Mouse (Mus musculus) kidney, adult 8-10 months (tissue): Measurements from ENCODE around the gene Jund.

Experiments
- DNase-seq, 2 experiments: peaks; one replicate each; pipeline ENCODE4 v3.0.0; 2022

The Jund gene

DNA sequence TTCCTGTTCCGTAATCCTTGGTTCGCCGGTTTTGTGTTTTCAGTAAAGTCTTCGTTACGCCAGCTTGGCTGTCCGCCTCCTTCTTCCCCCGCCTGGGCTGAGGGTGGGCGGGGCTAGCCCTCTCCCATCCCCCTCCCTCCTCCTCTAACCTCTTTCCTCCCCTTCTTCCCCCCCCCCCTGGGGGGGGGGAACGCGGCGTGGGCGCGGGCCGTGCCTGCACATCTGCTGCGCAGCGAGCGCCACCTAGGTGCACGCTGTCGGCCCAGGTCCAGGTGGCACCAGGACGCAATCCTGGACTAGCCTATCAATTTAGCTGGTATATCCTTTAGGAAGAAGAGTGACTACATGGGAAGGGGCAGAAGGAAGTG lies 1.8 kb downstream of the Jund start:
- peak; percentile 92 to 93 for DNase-seq

DNA sequence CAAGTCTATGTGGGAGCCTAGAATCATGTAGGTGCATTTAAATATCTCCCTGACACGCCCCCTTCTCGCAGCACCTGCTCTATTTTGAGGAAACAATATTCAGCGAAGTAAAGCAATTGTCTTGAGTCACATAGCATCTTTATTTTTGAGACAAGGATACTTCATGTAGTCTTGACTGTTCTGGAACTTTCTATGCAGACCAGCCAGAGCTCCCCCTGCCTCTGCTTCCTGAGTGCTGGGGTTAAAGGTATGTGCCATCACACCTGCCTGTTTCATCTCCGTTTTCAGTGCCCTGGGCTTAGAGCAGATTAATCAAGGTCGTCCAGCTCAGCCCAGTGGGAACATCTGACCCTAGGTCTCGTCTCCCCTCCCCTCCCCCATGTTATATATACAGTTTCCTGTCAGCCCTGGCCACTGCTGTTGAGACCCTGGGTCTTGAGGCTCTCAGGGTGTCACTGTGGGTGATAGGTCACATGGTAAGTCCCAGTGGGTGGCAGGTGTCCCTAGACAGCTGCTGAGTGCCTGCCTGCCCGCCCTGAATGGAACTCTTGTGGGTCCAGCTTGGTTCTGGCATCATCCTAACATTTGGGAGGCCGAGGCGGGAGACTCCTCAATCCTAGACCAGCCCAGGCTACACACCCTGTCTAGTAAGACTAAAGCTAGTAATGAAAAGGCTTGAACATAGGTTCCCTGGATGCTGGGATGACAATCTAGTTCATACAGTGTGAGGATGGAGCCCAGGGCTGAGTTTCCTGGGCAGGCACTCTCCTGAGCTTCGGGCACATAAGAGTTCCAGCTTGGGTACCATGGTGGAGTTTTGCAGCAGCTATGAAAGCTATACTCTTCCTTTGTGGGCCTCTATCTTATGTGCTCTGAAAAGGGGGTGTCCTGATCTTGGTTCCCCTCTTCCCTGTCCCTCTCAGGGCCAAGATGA lies 2.6 kb downstream of the Jund start:
- no peak for DNase-seq

DNA sequence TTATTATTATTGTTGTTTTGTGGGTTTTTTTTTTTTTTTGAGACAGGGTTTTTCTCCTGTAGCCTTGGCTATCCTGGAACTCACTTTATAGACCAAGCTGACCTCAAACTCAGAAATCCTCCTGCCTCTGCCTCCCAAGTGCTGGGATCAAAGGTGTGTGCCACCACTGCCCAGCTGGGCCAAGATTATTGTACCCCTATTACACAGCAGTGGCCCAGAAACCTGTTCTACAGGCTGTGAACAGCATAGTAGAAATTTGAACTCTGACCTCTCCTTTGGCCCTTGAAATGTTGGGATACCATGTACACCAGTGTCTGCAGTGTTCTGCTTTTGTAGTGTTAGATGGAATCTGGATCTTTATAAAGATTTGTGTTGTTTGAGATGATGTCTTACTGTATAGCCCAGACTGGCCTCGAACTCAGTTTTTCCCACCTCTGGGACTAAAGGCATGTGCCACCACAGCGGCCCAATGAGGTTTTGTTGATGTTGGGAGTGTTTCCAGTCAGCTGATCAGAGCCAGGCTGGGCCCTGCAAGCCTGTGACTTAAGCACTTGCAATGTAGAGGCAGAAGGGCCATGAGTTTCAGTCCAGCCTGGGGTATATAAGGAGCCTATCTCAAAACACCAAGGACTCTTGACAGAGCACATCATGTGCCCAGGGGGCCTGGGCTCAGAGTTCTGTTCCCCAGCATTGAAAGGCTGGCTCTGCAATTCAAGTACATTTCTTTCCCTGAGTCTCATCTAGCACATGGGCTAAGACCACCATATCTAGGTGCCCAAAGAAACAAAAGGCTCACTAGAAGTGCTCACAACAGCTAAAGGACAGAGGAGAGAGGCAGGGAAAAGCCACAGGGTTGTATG lies 3.5 kb downstream of the Jund start:
- no peak for DNase-seq

DNA sequence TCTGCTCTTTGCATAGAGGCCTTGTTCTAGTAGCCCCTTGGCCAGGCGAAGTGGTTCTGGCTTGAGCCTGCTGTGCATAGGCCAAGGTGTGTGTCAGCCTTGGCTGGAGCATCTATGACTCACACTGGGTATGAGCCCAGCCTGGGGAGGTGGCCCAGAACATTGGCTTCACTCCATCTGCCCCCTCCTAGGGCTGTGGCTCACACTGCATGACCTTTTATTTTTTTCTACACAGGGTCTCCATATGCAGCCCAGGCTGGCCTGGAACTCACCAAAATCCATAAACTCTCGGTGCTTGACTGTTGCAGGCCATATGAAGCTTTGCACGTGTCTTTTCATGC lies 4.1 kb downstream of the Jund start:
- DNase-seq = no peak

DNA sequence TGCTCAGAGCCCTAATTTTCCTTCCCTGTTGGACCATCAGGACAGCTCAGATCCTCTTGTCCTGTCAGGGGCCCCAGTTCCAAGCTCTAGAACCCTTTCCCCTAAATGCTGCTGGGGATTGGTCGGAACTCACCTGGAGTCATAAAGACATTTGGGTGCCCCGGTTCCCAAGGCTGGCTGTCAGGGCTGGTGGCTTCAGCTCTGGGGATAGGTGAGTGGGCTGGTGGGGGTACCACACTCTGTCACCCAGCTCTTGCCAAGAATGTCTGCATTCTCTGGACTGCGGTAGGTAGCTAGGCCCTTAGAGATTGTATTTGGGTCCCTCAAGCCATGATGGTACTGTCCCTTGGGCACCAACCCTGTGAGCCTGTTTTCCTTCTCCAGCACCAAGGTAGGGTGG lies 4.5 kb downstream of the Jund start, which contains the start of gene Iqcn:
Iqcn (plus strand) TSS at position 171 of the 400 bp plus-strand sequence.
- no peak for DNase-seq

DNA sequence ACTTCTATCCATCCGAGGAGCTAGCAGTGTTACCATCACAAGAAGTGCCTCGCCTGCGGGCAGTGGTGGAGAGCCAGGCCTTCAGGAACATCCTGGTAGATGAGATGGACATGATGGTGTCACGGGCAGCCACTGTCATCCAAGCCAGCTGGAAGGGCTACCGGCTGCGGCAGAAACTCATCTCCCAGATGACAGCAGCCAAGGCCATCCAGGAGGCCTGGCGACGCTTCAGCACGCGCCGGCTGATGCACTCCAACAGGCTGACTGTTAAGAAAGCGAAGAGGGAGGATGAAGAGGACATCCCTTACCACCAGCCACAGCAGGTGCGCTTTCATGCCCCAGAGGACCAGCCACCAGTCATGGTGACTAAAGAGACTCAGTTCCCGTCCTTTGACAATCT lies 9.5 kb downstream of the Jund start:
- no peak for DNase-seq

DNA sequence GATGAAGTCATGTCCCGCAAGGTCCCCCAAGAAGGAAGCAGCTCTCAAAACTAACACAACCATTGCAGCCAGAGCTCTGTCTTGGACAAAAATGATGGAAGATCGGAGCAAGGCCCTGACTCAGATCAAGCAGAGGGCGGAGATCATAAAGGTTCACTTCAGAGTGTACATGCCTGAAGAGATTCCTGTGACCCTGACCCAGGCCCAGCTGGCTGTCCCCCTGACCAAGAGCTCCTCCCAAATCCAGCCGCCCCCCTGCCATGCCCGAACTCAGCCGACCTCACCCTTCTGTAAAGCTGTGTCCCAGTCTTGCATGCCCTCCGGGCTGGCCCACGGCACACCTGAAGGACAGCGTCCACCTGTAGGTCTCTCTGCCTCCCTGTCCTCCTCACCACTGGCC lies 11.0 kb downstream of the Jund start:
- DNase-seq = no peak

DNA sequence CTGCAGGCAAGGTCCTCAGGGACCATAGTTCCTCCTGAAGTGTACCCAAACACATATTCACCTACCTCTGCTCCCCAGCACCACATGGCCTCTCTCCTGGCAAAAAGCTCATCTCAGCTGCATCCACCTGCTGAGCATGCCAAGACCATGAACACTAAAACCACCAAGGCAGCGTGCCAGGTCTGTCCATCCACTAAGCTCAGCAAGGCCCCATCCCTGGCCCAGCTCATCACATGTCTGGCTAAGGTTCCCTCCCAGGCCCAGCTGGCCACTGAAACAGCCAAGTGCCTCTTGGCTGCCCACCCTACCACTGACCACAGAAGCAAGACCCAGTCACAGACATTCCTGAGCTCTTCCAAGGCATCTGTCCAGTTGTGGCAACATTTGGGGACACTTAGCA lies 11.5 kb downstream of the Jund start:
- no peak for DNase-seq

DNA sequence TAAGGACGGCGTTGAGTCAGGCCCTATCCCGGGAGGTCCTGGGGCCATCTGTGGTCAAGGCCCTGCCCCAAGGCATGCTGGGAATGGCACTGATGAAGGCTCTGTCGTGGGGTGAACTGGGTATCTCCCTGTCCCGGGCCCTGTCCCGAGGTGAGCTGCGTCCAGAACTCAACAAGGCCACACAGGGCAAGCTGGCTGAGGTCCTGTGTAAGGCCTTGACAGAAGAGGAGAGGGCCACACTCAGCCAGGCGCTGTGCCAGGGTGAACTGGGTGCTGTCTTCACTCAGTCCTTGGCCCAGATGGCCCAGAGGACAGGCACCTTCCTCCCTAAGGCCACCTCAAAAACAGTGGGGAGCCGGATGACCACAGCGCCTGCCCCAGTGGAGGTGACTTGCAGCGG lies 12.3 kb downstream of the Jund start:
- no peak for DNase-seq

DNA sequence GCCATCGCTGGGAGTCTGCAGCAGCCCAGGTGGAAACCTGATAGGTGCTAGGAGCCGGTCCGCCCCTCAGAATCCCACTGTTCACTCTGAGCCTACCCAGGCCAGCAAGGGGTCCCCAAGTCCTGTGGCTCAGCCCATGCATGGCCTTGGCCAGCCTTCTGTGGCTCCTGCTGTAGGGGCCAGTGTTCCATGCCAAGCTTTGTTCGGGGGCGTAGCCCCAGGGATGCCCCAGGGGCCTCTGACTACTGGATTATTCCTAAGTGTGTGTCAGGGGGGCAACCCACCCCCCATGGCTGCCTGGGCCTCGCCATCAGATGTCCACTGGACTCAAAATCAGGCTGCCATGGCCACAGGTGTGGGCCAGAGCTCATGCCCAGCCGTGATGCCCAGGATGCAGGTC lies 15.2 kb downstream of the Jund start:
- DNase-seq = no peak

DNA sequence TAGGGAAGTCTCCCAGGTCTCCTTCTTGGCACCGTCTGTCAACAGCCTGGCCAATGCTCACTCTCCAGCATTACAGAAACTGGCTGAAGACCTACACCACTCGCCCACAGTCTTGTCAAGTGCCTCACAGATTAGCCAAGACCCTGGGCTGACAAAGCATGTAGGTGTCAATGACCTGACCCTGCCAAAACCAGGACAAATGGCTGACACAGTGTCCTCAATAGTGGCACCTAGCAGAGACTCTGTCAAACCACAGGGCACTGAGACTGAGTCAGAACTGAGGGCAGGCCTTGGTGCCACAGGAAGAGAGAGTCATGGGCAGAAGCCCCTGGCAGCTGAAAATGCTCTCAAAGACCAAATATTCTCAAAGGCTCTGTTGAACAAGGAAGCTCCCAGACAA lies 16.3 kb downstream of the Jund start:
- no peak for DNase-seq

DNA sequence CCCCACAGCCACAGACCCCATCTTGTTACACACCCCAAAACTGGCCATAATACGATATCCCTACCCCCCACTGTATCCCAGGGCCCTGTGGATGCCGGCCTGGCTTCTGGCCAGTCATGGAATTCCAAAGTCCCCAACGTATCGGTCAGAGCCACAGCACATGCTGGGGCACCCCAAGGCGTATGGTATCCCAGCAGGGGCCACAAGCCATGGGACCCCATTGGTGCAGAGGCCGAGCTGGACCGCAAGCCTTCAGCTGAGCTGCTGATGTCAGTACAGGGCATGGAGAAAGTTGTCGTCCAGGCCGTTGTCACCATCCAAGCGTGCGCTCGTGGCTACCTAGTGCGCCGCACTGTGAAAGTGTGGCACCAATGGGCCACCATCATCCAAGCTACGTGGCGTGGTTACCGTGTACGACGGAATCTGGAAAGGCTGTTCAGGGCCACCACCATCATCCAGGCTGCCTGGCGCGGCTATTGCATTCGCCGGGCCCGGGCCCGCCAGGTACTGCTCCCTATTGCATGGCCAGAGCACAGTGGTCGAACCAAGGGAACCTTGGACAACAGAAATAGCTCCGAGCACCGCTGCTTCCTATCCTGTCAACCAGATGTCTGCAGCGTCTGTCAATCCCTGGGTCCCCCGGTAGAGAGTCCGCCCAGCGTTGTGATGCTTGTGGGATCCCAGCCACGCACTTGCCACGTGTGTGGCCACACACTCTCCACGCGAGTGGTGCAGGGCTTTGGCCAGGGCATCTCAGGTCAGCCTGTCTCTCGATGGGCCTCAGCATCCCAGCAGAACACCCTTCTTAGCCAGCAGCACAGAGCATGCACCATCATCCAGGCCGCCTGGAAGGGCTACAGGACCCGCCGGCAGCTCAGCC lies 18.0 kb downstream of the Jund start:
- DNase-seq = no peak

DNA sequence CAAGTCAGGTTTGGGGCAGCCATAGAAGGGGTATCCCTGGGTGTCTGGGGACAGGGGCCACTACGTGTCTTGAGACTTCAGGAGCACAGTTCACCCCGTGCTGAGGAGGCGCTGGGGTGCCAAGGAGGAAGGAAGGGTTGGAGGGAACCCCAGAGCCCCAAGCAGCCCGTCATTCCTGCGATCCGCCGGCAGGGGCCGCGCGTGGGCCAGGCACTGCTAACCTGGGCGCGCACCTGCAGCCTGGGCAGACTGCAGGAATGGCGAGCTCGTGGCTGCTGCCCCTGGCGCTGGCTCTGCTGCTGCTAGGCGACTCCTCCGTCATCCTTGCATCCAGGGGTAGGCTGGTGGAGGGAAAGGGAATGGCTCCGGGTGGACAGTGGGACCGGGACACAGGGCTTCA lies 19.5 kb downstream of the Jund start, which contains the start of gene Gm3336:
Gm3336 (plus strand) TSS at position 247 of the 400 bp plus-strand sequence.
- DNase-seq = peak; percentile 63 to 74

DNA sequence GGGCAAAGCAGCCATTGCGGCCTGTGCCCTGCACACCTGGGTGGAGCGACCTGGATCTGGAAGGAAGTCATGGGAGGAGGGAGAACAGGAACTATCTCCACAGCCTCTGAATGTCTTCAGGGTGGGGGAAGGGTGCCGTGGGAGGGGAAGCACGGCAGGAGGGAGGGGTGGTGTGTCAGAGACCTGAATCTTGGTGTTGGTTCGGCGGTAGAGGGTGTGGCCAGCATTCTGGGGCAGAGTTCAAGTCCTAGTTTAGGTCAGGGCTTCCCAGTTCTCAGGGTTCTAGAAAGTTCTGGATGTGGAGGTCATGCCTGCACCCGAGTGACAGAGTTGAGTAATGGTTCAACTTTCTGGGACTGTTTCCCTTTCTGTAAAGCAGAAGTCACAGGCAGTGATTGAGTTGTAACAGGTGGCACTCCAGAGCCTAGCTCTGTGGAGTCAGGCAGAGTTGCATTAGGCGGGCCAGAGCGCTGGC lies 21.1 kb downstream of the Jund start:
- DNase-seq = no peak

DNA sequence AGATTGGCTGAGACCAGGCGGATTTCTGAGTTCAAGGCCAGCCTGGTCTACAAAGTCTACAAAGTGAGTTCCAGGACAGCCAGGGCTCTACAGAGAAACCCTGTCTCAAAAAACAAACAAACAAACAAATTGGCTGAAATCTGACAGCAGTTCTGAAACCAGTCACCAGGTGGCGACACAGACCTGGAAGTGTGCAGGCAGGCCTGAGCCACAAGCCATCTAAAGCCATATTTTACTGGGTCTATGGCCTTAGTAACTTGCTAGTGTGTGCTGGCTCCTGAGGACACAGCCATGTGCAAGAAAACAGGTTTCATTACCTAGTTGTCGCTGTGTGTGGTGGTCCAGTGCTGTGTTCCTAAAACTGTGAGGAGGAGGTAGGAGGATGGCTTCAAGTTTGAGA lies 22.0 kb downstream of the Jund start:
- DNase-seq = peak; percentile 72 to 91

DNA sequence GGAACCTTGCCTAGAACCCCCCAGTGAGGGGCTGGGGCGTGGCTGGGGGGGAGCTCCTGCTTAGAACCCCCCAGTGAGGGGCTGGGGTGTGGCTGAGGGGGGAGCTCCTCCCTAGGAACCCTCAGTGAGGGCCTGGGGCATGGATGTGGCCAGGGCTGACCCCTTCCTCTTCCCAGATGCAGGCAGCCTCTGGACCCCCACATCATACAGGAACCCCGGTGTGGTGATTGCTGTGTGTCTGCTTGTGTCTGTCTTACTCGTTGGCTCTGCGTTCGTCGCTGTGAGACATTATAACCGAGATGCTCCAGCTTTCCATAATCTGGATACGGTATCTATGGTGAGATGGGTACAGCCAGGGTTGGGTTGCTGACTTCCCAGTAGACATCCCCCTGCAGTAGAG lies 22.9 kb downstream of the Jund start:
- DNase-seq = no peak

DNA sequence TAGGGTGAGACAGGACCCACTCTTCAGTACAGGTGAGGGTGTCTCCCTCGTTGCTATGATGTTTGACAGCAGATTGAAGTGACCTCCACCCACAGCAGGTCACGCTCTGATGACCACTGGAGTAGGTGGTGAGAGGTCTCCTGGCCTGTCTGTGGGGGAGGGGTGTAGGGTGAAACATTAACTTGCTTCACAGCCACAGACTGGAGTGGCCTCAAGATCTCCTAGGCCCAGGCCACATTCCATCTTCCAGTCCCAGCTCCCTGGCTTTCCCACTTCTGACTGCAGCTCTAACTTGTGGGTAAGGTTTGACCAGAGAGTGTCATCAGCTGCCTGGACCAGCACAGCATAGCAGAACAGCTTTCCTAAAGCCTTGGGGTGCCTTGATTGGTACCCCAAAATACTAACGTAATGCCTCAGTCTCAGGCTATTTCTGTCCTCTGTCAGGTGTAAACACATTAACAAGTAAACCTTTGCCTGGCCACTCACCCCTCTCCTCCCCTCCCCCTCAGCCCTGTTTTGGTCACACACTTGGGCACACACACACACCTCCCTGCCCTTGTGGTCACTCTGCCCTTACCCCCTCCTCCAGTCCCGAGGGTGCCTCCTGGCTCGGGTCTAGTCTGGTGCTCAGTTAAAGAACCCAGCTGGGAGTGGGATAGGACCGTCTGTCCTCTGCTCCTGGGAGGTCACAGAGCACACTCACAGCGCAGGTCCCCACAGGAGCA lies 24.9 kb downstream of the Jund start, which contains the start of gene Pde4c:
Pde4c (plus strand) TSS at position 235 of the 725 bp plus-strand sequence.
- DNase-seq = peak; percentile 95 to 97

DNA sequence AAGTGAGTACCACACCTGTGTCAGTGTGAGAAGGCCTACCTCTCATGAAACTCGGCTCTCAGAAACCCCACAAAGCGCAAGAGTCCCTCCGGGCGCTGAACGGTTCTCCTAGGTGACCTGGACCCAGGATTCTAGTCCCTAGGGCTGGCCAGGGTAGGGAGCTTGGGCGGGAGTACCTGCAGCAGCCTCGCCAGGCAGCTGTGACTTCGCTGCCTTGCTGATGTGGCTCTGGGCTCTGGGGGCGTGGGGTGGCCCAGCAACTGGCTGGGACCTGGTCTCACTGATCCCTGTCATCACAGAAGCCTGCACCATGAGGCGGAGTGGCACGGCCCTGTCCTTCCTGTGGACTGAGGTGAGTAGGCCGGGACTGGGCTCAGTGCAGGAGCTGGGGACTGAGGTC lies 25.5 kb downstream of the Jund start:
- DNase-seq = no peak

DNA sequence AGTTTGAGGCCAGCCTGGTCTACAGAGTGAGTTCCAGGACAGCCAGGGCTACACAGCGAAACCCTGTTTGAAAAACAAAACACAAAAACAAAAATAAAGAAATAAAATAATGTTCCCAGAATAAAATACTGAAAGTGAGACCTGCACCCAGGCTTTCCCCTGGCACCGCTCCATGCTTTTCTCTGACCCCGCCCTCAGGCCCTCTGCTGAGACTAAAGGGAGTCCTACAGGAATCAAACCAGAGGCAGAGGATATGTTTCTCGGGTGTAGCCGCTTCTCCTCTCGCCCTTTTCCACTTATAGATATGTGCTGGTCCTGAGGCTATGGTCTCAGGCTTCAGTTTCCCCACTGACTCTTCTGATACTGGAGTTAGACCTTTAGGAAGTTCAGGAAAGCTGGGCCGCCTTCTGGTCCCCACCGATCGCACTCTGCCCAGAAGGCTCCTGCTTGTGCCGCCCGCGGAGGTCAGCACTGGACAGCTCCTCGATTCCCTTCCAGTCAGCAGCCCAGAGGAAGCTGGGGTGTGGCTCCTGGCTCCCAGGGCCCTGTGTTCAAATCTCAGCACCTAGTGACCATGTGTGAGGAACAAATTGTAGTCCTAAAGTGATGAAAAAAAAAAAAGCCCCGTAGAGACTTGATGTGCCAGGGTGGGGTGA lies 27.2 kb downstream of the Jund start:
- peak in 1 of 2 experiments; percentile 72 for DNase-seq

DNA sequence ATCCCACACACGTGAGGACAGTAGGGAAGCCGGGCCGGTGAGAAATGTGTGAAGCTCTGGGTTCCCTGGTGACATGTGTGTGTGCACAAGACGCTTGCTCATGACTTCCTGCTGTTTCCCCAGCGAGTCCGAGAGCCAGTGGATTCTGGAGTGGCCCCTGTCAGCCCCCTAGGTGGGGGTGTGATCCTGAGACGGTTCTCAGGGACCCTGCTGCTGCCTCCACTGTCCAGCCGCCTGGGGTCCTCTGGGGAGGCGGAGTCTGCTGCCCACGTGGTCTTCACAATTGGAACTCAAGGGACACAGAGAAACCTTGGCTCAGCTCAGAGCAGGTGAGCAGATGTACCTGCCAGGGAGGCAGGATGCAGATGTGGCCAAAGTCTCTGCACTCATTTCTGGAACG lies 28.0 kb downstream of the Jund start:
- no peak for DNase-seq

DNA sequence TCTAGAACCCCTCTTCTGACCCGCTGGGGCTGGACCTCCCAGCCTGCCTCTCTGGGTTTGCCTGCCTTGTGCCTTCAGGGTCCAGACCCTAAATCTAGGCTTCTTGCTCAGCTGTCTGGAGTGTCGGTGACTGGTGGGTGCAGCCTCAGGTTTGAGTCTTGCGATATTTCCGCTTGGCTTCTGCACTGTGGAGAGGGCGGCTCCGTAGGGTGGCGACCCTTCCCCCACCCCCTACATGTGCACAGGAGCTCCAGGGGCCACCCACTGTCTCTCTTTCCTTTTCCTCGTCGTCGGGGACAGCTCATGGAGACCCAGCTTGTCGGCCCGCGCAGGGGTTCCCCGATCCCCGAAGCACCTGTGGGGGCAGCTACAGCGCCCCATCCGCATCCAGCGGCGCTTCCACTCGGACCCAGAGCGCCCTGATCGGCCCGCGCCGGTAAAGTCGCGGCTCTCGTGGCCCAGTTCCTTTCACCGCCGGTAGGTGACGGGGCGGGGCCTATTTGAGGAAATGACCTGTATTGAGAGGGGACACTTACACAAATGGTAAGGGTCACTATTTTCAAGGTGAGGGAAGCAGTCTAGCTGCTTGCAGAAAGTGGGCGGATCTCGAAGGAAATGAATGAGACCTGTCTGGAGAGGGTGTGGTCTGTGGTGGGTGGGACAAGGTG lies 31.2 kb downstream of the Jund start:
- DNase-seq = no peak
